Mouse (Mus musculus) bone marrow macrophage, adult 2 months (primary cell): ENCODE data around the gene Crhr1. TPM values are rescaled to one million over a fixed set of nuclear protein-coding genes. Genes with fewer than 3 reads are reported as not detected.

ENCODE experiments used
- H3K27ac ChIP-seq: 2 replicates; pipeline ENCODE4 v1.5.1; 2012; ENCODE audit warnings: low read depth, low read length; ENCODE audit not compliant: insufficient read depth
- H3K4me1 ChIP-seq: 2 replicates; pipeline ENCODE4 v1.6.1; 2012; ENCODE audit warnings: low read length; ENCODE audit not compliant: control insufficient read depth, insufficient read depth
- H3K4me3 ChIP-seq: 2 replicates; pipeline ENCODE4 v1.5.1; 2012; ENCODE audit warnings: mild to moderate bottlenecking, low read length, moderate library complexity; ENCODE audit not compliant: insufficient read depth
- CTCF ChIP-seq: IDR thresholded peaks from 2 replicates; pipeline ENCODE4 v1.5.1; 2012; ENCODE audit warnings: low read depth, mild to moderate bottlenecking, low read length, moderate library complexity
- POLR2A ChIP-seq: IDR thresholded peaks from 2 replicates; pipeline ENCODE4 v1.6.1; 2012; ENCODE audit warnings: mild to moderate bottlenecking, low read depth, low read length, borderline replicate concordance
- polyA plus RNA-seq: library from polyadenylated mRNA; stranded (reverse); fragments of >200 nt; gene quantifications from 2 replicates; pipeline ENCODE4 v1.2.4, GENCODE M21; 2012; ENCODE audit not compliant: missing spikeins, insufficient read depth, insufficient read length

Crhr1 gene
- polyA plus RNA-seq: not detected in 2 replicates

DNA sequence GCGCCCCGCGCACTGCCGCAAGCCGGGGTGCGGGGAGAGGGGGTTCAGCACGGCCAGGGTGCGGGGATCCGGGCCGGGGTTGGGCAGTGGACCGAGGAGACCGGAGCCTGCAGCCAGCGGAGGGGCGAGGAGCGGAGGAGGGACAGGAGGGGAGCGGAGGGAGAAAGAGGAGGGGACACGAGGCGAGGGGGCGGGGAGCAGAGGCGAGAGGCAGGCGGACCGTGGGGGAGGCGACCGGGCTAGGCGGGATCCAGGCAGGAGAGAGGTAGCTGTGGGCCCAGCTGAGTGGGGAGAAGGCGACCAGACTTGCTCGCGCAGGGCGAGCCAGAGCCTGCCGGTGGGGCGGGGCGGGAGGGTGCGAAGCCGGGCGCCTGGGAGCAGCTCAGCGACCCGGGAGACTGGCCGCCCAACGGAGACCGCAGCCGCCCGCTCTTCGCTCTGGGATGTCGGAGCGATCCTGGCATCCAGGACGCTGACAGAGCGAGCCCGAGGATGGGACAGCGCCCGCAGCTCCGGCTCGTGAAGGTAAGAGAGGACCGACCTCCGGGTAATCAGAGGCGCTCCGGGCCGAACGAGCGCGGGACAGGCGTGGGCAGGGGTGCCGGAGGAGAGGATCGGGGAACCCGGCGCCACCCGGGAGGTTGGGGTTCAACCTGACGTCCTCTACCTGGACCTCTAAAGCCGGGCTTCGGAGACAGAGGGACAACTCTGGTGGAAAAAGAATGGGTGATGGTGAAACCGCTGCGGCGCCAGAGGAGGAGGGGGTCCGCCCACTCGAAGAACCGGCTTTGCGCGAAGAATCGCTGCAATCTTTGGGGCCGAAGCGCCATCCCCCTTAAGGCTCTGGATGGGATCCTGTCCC lies at the start of gene Crhr1:
Gene Crhr1 (plus strand): TSS at position 276 of the 862 bp plus-strand sequence.
- TF ChIP-seq CTCF: no peak
- no peak for TF ChIP-seq POLR2A
- Histone ChIP-seq H3K4me1 (no peaks in the 10 kb centered on the region), H3K4me3 (no peak within 1 kb of the TSS; the same call in 1 of the 2 replicates), H3K27ac (no peak within 1 kb of the TSS)

DNA sequence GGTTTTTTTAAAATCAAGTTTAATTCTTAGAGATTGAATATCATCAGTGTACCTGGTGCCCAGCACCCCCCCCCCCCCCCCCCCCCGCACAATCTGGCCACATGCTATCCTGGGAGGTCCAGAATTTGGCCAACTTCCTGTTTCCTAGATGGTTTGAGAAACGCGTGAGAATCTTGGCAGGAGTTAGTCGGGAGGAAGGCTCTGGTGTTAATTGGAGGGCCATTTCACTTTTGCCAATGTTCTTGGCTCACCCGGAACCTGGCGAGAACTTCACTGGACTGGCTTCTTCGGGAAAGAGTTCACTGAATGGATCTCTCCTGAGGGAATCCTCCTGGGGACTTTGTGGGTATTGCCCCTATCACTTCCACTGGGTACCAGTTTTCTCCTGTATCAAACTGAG lies 49.4 kb upstream of the Crhr1 start:
- Histone ChIP-seq H3K27ac (no peak overlapping the region), H3K4me1 (peaks cover 5% of the 10 kb centered on the region; the same call in 1 of the 2 replicates), H3K4me3 (no peak overlapping the region)
- no peak for TF ChIP-seq CTCF
- TF ChIP-seq POLR2A: no peak

DNA sequence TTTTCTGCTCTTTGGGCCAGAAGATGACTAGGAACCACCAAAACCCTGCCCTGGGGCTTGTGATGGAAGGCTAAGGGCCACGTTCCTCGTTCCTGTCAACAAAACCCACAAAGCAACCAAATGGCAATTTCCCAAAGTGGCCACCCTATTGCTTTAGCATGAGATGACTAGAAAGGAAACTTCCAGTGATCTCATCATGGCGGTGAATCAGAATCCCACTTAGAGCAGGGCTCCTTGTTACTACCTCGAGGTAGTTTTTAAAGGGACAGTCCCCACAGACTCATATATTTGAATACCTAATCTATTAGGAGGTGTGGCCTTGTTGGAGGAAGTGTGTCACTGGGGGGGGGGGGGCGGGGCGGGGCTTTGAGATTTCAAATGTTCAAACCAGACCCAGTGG lies 48.9 kb upstream of the Crhr1 start:
- Histone ChIP-seq H3K27ac (no peak overlapping the region), H3K4me1 (peaks cover 5% of the 10 kb centered on the region; the same call in 1 of the 2 replicates), H3K4me3 (no peak overlapping the region)
- TF ChIP-seq CTCF (no peak), POLR2A (no peak)

DNA sequence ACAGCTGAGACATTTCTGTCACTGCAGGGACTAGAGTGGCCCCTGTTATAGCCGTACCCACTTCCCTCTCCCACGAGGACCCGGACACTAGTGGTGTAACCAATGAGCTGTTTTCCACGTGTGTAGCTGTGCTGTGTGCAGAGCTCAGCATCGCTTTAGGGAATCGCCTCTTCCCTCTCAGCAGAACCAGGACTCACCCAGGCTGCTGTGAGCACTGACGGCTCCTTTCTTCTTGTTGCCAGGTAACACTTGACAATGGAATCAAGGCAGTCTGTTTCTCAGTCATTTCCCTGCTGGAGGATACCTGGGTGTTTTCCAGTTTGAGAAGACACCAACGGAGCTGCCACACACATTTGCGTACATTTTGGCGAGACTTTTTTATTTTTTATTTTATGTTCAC lies 44.1 kb upstream of the Crhr1 start:
- TF ChIP-seq POLR2A (no peak), CTCF (no peak)
- H3K4me1 ChIP-seq: peaks cover 2% of the 10 kb centered on the region; the same call in 1 of the 2 replicates
- H3K4me3 ChIP-seq: no peak overlapping the region
- H3K27ac ChIP-seq: no peak overlapping the region

DNA sequence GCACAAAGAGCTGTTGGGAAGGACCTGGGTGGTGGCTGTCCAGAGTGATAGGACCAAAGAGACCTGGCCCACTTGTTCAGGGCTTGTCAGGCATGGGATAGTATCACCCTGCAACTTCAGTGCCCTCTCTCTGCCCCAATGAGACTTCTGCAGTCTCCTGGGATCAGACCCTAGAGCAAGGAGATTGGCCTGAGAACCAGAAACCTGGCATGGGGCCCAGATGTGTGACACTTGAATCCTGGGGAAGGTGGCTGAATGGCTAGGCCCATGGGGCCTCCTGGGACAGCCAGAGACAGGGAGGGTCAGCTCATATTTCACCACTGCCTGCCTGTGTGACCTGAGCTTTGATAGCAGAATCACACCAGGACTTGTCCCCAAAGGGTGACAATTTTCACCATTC lies 41.9 kb upstream of the Crhr1 start:
- Histone ChIP-seq H3K4me1 (no peaks in the 10 kb centered on the region), H3K27ac (no peak overlapping the region), H3K4me3 (no peak overlapping the region)
- TF ChIP-seq POLR2A (no peak), CTCF (no peak)

DNA sequence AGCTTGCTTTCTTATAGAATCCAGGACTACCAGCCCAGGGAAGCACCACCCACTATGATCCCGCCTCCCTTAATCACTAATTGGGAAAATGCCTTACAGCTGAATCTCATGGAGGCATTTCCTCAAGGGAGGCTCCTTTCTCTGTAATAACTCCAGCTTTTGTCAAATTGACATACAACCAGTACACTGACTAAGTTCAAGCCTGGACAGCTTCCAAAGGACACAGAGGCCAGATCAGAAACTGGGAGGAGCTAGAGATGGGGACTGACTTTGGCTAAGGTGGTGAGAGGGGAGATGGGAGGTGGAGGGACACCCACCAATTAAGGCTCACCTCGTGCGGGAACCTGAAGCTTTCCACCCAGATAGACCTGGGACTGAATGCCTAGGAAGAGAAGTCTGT lies 37.5 kb upstream of the Crhr1 start:
- TF ChIP-seq CTCF (no peak), POLR2A (no peak)
- H3K4me1 ChIP-seq: no peaks in the 10 kb centered on the region
- no peak overlapping the region for H3K4me3 ChIP-seq
- H3K27ac ChIP-seq: no peak overlapping the region

DNA sequence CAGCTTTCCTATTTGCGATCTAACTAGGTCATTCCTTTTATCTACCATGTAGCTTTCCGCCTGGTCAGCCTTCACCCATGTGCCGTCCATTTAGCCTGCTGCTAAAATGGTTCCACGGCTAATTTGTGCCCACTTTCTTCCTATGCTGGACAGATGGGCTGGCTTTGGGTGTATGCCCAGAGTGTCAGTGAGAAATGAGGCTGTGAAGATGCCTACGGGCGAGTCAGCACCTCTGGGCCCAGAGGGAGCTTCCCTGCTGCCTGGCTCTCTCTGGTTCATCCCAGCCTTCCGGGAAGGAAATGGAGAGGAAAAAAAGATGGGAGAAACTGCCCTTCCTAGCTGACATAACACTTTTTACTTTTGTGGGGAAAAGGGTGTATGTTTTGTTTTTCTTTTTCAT lies 36.1 kb upstream of the Crhr1 start:
- Histone ChIP-seq H3K27ac (no peak overlapping the region), H3K4me3 (no peak overlapping the region), H3K4me1 (no peaks in the 10 kb centered on the region)
- TF ChIP-seq POLR2A (no peak), CTCF (no peak)

DNA sequence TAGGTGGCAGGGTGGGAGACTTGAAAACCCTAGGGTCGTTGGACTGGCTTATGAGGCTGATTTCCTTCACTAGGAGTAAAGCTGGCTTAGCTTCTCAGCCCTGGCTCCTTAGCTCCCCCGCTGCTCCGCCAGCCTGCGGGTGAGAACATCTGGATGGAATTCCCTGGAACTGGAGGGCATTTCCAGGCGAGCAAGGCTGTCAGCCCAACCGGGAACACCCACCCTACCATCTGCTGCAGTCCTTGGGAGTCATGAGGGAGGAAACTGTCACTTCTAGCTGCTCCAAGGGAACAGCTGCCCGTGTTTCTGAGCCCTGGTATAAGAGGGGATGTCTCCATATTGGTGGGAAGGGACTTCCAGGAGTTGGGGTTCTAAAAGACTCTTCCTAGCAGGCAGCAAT lies 33.1 kb upstream of the Crhr1 start:
- Histone ChIP-seq H3K4me3 (no peak overlapping the region), H3K27ac (no peak overlapping the region), H3K4me1 (no peaks in the 10 kb centered on the region)
- no peak for TF ChIP-seq CTCF
- TF ChIP-seq POLR2A: no peak

DNA sequence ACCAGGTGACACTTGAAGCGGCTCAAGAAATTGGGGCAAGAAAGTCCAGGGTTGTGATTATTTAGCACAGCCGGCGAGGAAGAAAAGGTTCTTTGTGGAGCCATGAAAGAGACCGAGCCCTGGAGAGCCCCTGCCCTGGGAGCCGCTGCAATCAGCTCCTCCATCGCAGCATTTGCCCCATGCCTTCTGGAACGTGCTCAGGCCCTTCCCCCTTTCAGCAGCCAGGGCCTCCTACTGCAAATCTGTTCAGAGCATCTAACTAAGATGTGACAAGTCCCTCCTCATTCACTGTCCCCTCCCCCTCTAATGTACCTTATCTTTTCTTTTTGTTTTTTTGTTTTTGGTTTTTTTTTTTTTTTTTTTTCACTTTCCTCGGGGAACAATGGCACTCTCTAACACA lies 30.0 kb upstream of the Crhr1 start:
- TF ChIP-seq CTCF (no peak), POLR2A (no peak)
- Histone ChIP-seq H3K27ac (no peak overlapping the region), H3K4me3 (no peak overlapping the region), H3K4me1 (no peaks in the 10 kb centered on the region)

DNA sequence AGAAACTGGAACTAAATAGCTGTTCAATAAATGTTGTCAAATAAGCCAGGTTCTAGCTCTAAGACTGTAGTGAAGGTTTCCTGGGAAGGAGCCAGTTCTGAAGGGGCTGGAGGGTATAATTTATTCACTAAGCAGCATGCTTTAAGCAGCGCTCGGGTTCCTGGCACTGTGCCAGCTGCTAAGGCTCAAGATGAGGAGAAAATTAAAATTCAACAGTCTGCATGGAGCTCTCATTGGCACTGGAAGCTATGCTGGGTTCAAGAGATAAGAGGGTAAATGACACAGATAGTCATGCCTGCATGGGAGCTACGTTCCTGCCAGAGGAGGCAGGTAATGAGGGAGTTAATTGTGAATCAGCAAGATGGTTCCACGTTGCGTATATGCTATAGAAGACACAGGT lies 26.3 kb upstream of the Crhr1 start:
- H3K4me3 ChIP-seq: no peak overlapping the region
- TF ChIP-seq POLR2A (no peak), CTCF (no peak)
- no peaks in the 10 kb centered on the region for H3K4me1 ChIP-seq
- no peak overlapping the region for H3K27ac ChIP-seq
